Mouse (Mus musculus) left cerebral cortex, postnatal 4 days (tissue): ENCODE measurements around the gene Nfasc. TPM values are rescaled to one million over a fixed set of nuclear protein-coding genes. Genes with fewer than 3 reads are reported as not detected.

Experiments used
- DNase-seq: peaks from one replicate; pipeline ENCODE4 v3.0.0-alpha.2; 2022
- intact Hi-C: fragments of 180-260 bp; cut with DNase I; formaldehyde crosslinking; loops from one replicate; pipeline ENCODE4 v1.15.1; 2025
- total RNA-seq, 2 experiments: library from RNA; stranded (reverse); gene quantifications; 2 replicates each; pipeline ENCODE4 v1.2.3; 2021

Nfasc gene
- total RNA-seq, 2 experiments from 2014 or later: 126 to 128 TPM

- intact Hi-C loops: loop anchor here (5.0 kb wide), 1 partner anchor 104 kb away; no protein-coding TSS in a partner anchor
- DNase-seq: no peak
Measured at GRCm38 (mm10) chr1:132736171-132736570, 5.4 kb downstream of the Nfasc start.

GRCm38 (mm10) chr1:132733873-132734447 lies 7.6 kb downstream of the Nfasc start:
- DNase-seq: no peak
- intact Hi-C loops: no loop called here

GRCm38 (mm10) chr1:132732307-132732706 lies 9.3 kb downstream of the Nfasc start:
- intact Hi-C loops: no loop called here
- no peak for DNase-seq

GRCm38 (mm10) chr1:132727548-132727947 lies 14.0 kb downstream of the Nfasc start:
- DNase-seq: peak; percentile 53
- intact Hi-C loops: no loop called here

GRCm38 (mm10) chr1:132722362-132722761 lies 19.2 kb downstream of the Nfasc start:
- intact Hi-C loops: no loop called here
- DNase-seq: no peak

GRCm38 (mm10) chr1:132721266-132721665 lies 20.3 kb downstream of the Nfasc start:
- intact Hi-C loops: no loop called here
- DNase-seq: no peak

- intact Hi-C loops: no loop called here
- DNase-seq: no peak
Measured at GRCm38 (mm10) chr1:132718225-132718624, 23.4 kb downstream of the Nfasc start.

GRCm38 (mm10) chr1:132715044-132715443 lies 26.6 kb downstream of the Nfasc start:
- no peak for DNase-seq
- intact Hi-C loops: no loop called here

GRCm38 (mm10) chr1:132709419-132709818 lies 32.2 kb downstream of the Nfasc start:
- intact Hi-C loops: no loop called here

GRCm38 (mm10) chr1:132707301-132707700 lies 34.3 kb downstream of the Nfasc start:
- intact Hi-C loops: no loop called here
- peak; percentile 28 for DNase-seq

More at GRCm38 (mm10) chr1:132709419-132709818, 32.2 kb downstream of the Nfasc start:
- DNase-seq: peak; percentile 63

GRCm38 (mm10) chr1:132703467-132703866 lies 38.1 kb downstream of the Nfasc start:
- no peak for DNase-seq
- intact Hi-C loops: no loop called here

- intact Hi-C loops: no loop called here
- peak; percentile 36 for DNase-seq
Measured at GRCm38 (mm10) chr1:132696926-132697325, 44.7 kb downstream of the Nfasc start.

GRCm38 (mm10) chr1:132696232-132696631 lies 45.4 kb downstream of the Nfasc start:
- intact Hi-C loops: no loop called here

GRCm38 (mm10) chr1:132694007-132694406 lies 47.6 kb downstream of the Nfasc start:
- DNase-seq: peak; percentile 33
- intact Hi-C loops: no loop called here

More at GRCm38 (mm10) chr1:132696232-132696631, 45.4 kb downstream of the Nfasc start:
- DNase-seq: peak; percentile 45

GRCm38 (mm10) chr1:132689181-132689580 lies 52.4 kb downstream of the Nfasc start:
- DNase-seq: no peak
- intact Hi-C loops: no loop called here

- intact Hi-C loops: no loop called here
- DNase-seq: no peak
Measured at GRCm38 (mm10) chr1:132678935-132679334, 62.7 kb downstream of the Nfasc start.

GRCm38 (mm10) chr1:132678076-132678475 lies 63.5 kb downstream of the Nfasc start:
- DNase-seq: peak; percentile 32
- intact Hi-C loops: no loop called here

GRCm38 (mm10) chr1:132672704-132673103 lies 68.9 kb downstream of the Nfasc start:
- DNase-seq: no peak
- intact Hi-C loops: no loop called here

- no peak for DNase-seq
- intact Hi-C loops: no loop called here
Measured at GRCm38 (mm10) chr1:132669200-132669599, 72.4 kb downstream of the Nfasc start.

- intact Hi-C loops: no loop called here
Measured at GRCm38 (mm10) chr1:132660354-132660753, 81.2 kb downstream of the Nfasc start.

GRCm38 (mm10) chr1:132659604-132660003 lies 82.0 kb downstream of the Nfasc start:
- intact Hi-C loops: no loop called here
- DNase-seq: no peak

More at GRCm38 (mm10) chr1:132660354-132660753, 81.2 kb downstream of the Nfasc start:
- peak; percentile 62 for DNase-seq

- intact Hi-C loops: no loop called here
- peak; percentile 45 for DNase-seq
Measured at GRCm38 (mm10) chr1:132655611-132656010, 86.0 kb downstream of the Nfasc start.

GRCm38 (mm10) chr1:132654769-132655168 lies 86.8 kb downstream of the Nfasc start:
- intact Hi-C loops: no loop called here
- no peak for DNase-seq
